Mouse (Mus musculus) right cerebral cortex, adult 2 months (tissue): ENCODE results near the gene Fcer1a.
"Not testable (repeated sequence)": the region's sequence is repeated elsewhere in the genome, so short reads cannot be mapped to it uniquely, and the experiment has no call there.

Experiments used
- DNase-seq, 2 experiments: peaks; one replicate each; pipeline ENCODE4 v3.0.0; 2021 to 2022; ENCODE audit warnings: low spot score in 2 of 2

Gene Fcer1a

DNA sequence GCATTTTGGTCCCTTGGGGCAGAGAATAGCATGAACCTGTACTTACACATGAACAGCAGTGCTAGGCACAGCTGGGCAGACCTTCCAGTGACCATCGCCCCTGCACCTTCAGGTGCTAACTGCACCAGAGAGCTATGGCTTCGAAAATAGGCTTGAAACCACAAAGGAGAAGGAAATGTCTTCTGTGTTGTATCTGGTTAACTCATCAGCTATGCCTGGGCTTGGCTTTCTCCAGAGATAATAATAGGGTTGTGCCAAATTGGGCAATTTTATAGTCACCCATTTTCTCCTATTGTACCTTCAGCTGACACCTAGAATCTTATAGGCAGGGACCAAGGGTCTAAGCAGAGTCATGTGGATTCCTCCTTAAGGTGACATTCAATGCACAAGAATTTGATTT, at the start of gene Fcer1a:
Gene Fcer1a, minus strand, starts transcription at position 134 of the 400 bp plus-strand sequence.
- DNase-seq, result no peak

GRCm38 (mm10) chr1:173265701-173266100, 38.7 kb upstream of the Fcer1a start, which contains the start of gene Olfr418:
Gene Olfr418, plus strand, starts transcription at chr1:173266001.
- no peak for DNase-seq

- no peak for DNase-seq
Measured at GRCm38 (mm10) chr1:173249888-173250287, 22.9 kb upstream of the Fcer1a start.

GRCm38 (mm10) chr1:173237004-173237403, 10.0 kb upstream of the Fcer1a start:
- not testable (repeated sequence) for DNase-seq

DNA sequence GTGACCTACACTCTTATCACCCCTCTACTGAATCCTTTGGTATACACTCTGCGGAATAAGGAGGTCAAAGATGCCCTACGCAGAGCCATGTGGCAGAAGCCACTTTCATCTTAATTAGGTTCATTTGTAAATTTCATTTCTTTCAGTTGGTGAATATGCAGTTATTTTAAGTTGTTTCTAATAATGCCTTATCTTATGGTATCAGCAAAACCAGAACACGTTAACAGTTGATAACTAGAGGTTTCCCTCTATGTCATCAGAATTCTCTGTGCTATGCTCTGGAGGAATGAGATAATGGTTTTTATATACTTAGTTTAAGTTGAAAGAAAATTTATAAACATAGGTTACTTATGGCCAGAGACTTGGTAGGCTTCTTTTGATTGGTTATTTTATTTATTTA, 10.5 kb downstream of the Fcer1a start:
- DNase-seq, result no peak

GRCm38 (mm10) chr1:173212092-173212491, 14.9 kb downstream of the Fcer1a start, which contains the start of gene Olfr1404:
Gene Olfr1404, plus strand, starts transcription at chr1:173212392.
- DNase-seq, result no peak

GRCm38 (mm10) chr1:173197508-173197907, 29.5 kb downstream of the Fcer1a start, which contains the start of gene Olfr218:
Gene Olfr218, plus strand, starts transcription at chr1:173197808.
- DNase-seq, result no peak

- DNase-seq, result no peak
Measured at GRCm38 (mm10) chr1:173196359-173196758, 30.7 kb downstream of the Fcer1a start.

DNA sequence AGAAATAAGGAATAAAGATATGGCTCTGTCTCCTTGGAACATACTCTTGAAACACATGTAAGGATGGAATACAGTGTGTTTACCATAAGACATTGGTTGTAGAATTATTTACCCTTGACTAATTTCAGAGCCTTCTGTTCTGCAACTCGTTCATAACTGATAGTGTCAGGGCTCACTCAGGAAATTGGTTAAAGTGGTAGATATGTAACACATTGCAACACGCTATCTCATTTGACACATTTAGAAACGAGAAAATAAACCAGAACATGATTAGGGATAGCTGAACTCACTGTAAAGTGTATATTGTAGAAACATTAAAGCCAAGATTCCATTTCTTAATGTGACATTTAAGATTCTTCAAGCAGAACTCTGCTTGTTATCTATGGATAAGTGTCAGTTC, 35.0 kb downstream of the Fcer1a start:
- no peak for DNase-seq

- DNase-seq, result no peak
Measured at GRCm38 (mm10) chr1:173190540-173190939, 36.5 kb downstream of the Fcer1a start, which contains the start of gene Olfr1406. Gene Olfr1406, minus strand, starts transcription at chr1:173190640.

DNA sequence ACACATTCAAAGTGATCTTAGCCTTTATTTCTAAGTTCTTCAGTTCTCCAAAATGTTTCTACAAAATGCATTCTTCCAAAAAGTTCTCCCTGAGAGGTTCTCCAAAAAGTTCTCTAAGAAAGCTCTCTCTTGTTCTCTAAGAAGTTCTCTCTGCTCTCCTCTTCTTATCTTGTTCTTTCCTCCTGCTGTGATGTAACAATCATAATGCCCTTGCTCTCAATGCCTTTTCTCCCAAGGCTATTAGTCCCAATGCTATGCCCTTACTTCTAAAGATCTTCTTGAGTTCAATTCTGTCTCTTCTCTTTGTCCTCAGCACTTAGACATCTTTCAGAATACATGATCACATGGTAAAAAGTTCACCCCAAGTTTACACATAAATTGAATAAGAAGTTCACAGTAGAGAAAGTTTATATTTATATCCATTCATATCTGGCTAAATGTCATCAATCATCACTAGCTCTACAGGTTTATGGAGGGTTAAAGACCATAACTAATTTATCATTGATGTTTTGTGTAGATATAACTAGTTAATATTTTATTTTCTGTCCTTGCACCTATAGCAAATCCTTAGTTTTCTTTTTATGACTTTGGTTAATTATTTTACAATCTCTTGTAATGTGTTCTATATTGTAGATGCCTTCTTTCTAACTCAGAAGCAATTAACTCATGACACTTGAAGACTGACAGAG, 52.7 kb downstream of the Fcer1a start:
- no peak for DNase-seq
